Mouse (Mus musculus): Measurements from ENCODE around the gene Cbx8. TPM values are rescaled to one million over a fixed set of nuclear protein-coding genes. Genes with fewer than 3 reads are reported as not detected.
A peak's percentile ranks its signal among the peaks of the same experiment; 100 is the strongest.

Cbx8 gene
- polyA plus RNA-seq, 1 experiment from 2014 or later = 7.9 TPM

- 72% methylated on average over 3 of the region's 3 CpGs for WGBS
- no peak overlapping the region for H3K9ac ChIP-seq
- H3K27ac ChIP-seq = no peak overlapping the region
- no peaks in the 10 kb centered on the region for H3K27me3 ChIP-seq (replicated peaks)
- H3K4me2 ChIP-seq (replicated peaks) = no peak overlapping the region
- H3K4me3 ChIP-seq (replicated peaks) = no peak overlapping the region
- H3K4me1 ChIP-seq (replicated peaks) = peaks cover 12% of the 10 kb centered on the region; the same call in 1 of the 2 replicates
- no peak for ATAC-seq
- no peaks in the 10 kb centered on the region for H3K9me3 ChIP-seq
- H3K36me3 ChIP-seq = no peaks in the 10 kb centered on the region
Observed at GRCm38 (mm10) chr11:119006462-119006861, 34.3 kb downstream of the Cbx8 start.

GRCm38 (mm10) chr11:119005547-119006275 lies 35.1 kb downstream of the Cbx8 start:
- H3K9me3 ChIP-seq = no peaks in the 10 kb centered on the region
- ATAC-seq = no peak

GRCm38 (mm10) chr11:119001493-119002128 lies 39.2 kb downstream of the Cbx8 start:
- no peak overlapping the region for H3K4me3 ChIP-seq (replicated peaks)
- H3K4me1 ChIP-seq (replicated peaks) = peaks cover 13% of the 10 kb centered on the region
- no peaks in the 10 kb centered on the region for H3K9me3 ChIP-seq
- 68% methylated on average over 4 of the region's 4 CpGs for WGBS
- no peak overlapping the region for H3K27ac ChIP-seq
- H3K9ac ChIP-seq = no peak overlapping the region
- no peak for ATAC-seq
- H3K36me3 ChIP-seq = no peaks in the 10 kb centered on the region
- H3K4me2 ChIP-seq (replicated peaks) = no peak overlapping the region
- H3K27me3 ChIP-seq (replicated peaks) = peaks cover 16% of the 10 kb centered on the region

More at GRCm38 (mm10) chr11:119005547-119006275, 35.1 kb downstream of the Cbx8 start:
- Histone ChIP-seq H3K27ac (no peak overlapping the region), H3K4me1 (replicated peaks) (peaks cover 12% of the 10 kb centered on the region; the same call in 1 of the 2 replicates), H3K27me3 (replicated peaks) (no peaks in the 10 kb centered on the region), H3K4me2 (replicated peaks) (no peak overlapping the region), H3K4me3 (replicated peaks) (no peak overlapping the region), H3K9ac (no peak overlapping the region), H3K36me3 (no peaks in the 10 kb centered on the region)
- WGBS = 89% methylated on average over 10 of the region's 10 CpGs

DNA sequence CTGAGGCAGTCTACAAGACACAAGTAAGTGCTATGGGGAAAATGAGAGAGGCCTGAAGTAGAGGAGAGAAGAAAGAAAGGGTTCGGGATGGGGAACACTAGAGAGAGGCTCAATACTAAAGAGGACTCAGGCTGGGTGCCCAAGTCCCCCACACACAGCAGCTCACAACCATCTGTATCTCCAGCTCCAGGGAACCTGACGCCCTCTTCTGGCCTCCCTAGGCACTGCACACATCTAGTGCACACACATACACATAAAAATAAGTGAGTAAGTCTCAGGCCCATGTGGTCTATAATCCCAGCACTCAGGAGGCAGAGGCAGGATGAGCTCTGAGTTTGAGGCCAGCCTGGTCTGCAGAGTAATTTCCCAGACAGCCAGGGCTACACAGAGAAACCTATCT lies 39.9 kb downstream of the Cbx8 start:
- 70% methylated on average over 2 of the region's 2 CpGs for WGBS
- Histone ChIP-seq H3K27me3 (replicated peaks) (peaks cover 16% of the 10 kb centered on the region), H3K4me2 (replicated peaks) (no peak overlapping the region), H3K4me1 (replicated peaks) (peaks cover 13% of the 10 kb centered on the region), H3K27ac (no peak overlapping the region), H3K9me3 (no peaks in the 10 kb centered on the region), H3K9ac (no peak overlapping the region), H3K4me3 (replicated peaks) (no peak overlapping the region), H3K36me3 (no peaks in the 10 kb centered on the region)
- no peak for ATAC-seq

DNA sequence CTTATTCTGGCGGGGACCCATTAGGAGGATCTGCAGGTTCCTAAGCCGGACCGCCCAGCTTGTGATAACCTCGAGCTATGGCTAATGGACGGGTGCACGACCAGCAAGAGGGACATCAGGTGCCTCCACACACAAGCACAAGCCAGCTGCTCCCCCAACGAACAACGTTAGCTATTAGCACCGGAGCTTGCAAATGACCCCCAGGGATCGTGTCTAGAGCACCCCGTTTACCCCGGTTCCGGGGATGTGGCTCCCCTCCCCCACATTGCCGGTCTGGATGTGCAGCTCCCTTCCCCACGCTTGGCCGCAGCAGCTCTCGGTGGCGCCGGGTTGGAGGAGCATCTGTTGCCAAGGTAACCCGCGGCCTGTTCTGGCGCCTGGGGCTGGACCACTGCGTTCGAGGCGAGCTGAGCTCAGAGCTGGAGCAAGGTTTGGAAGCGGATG lies 41.4 kb downstream of the Cbx8 start:
- ATAC-seq = no peak
- peaks cover 16% of the 10 kb centered on the region for H3K4me1 ChIP-seq (replicated peaks)
- H3K27me3 ChIP-seq (replicated peaks) = peaks cover 16% of the 10 kb centered on the region
- H3K4me3 ChIP-seq (replicated peaks) = no peak overlapping the region
- H3K9ac ChIP-seq = no peak overlapping the region
- no peak overlapping the region for H3K27ac ChIP-seq
- no peaks in the 10 kb centered on the region for H3K36me3 ChIP-seq
- WGBS = 7% methylated on average over 26 of the region's 26 CpGs
- H3K4me2 ChIP-seq (replicated peaks) = peak overlapping the region; percentile 50; the same call in 1 of the 2 replicates
- H3K9me3 ChIP-seq = no peaks in the 10 kb centered on the region

- peak; percentile 48; the same call in 1 of the 2 replicates for ATAC-seq
Observed at GRCm38 (mm10) chr11:118998540-118999265, 42.1 kb downstream of the Cbx8 start.

GRCm38 (mm10) chr11:118997182-118997581 lies 43.6 kb downstream of the Cbx8 start:
- peaks cover 16% of the 10 kb centered on the region for H3K4me1 ChIP-seq (replicated peaks)
- 55% methylated on average over 3 of the region's 3 CpGs for WGBS
- peaks cover 16% of the 10 kb centered on the region for H3K27me3 ChIP-seq (replicated peaks)
- no peak for ATAC-seq
- no peak overlapping the region for H3K27ac ChIP-seq
- H3K9me3 ChIP-seq = no peaks in the 10 kb centered on the region
- H3K9ac ChIP-seq = no peak overlapping the region
- H3K4me3 ChIP-seq (replicated peaks) = no peak overlapping the region
- H3K4me2 ChIP-seq (replicated peaks) = no peak overlapping the region
- no peaks in the 10 kb centered on the region for H3K36me3 ChIP-seq

More at GRCm38 (mm10) chr11:118998540-118999265, 42.1 kb downstream of the Cbx8 start:
- Histone ChIP-seq H3K4me1 (replicated peaks) (peaks cover 16% of the 10 kb centered on the region), H3K4me2 (replicated peaks) (peak overlapping the region; percentile 50), H3K27ac (no peak overlapping the region), H3K9ac (no peak overlapping the region), H3K36me3 (no peaks in the 10 kb centered on the region), H3K27me3 (replicated peaks) (peaks cover 16% of the 10 kb centered on the region), H3K4me3 (replicated peaks) (0 out of 2 replicates have a peak overlapping the region, but pooled peaks have one; percentile 15), H3K9me3 (no peaks in the 10 kb centered on the region)
- WGBS = 12% methylated on average over 30 of the region's 30 CpGs

DNA sequence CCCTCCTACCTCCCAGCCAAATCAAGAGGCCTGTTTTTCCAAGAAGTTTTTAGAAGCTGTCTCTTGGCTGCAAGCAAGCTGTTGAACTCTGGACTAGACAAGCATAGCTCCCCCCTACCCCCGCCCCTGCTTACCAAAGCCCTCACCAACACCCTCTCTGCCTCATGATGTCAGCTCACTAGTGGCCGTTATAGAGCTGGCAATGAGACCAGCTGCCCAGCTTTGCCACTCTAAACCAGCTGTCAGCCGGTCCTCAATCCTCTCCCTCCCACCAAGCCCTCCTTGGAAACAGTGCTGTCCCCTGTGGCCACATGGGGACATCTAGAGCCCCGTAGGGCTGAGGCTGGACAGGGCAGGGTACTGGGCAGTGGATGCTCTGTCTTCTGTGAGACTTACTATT lies 45.3 kb downstream of the Cbx8 start:
- no peaks in the 10 kb centered on the region for H3K36me3 ChIP-seq
- H3K27ac ChIP-seq = no peak overlapping the region
- no peak overlapping the region for H3K9ac ChIP-seq
- H3K27me3 ChIP-seq (replicated peaks) = peaks cover 16% of the 10 kb centered on the region
- 38% methylated on average over 4 of the region's 4 CpGs for whole genome bisulfite sequencing
- peaks cover 16% of the 10 kb centered on the region for H3K4me1 ChIP-seq (replicated peaks)
- ATAC-seq = no peak
- H3K4me2 ChIP-seq (replicated peaks) = no peak overlapping the region
- H3K9me3 ChIP-seq = no peaks in the 10 kb centered on the region
- no peak overlapping the region for H3K4me3 ChIP-seq (replicated peaks)

DNA sequence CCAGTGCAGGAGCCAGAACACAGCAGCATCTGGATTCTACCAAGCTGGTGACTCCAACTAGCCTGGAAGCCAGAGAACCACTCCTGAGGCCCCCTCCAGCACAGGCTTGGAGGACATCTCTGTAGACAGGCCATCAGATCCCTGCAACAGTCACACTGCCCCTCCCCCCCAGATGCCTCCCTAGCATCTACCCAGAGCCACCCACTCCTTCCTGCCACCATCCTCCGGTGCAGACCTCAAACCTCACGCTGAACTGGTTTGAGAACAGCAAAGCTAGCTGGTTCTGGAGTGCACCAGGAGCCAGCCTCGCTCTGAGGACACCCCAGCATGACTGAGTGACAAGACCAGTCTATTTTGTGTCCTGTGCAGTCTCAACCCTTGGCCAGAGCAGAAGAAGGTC lies 48.0 kb downstream of the Cbx8 start:
- H3K9me3 ChIP-seq = no peaks in the 10 kb centered on the region
- H3K27me3 ChIP-seq (replicated peaks) = no peaks in the 10 kb centered on the region
- H3K4me3 ChIP-seq (replicated peaks) = no peak overlapping the region
- H3K4me1 ChIP-seq (replicated peaks) = peaks cover 3% of the 10 kb centered on the region; the same call in 1 of the 2 replicates
- H3K36me3 ChIP-seq = no peaks in the 10 kb centered on the region
- H3K4me2 ChIP-seq (replicated peaks) = no peak overlapping the region
- no peak overlapping the region for H3K27ac ChIP-seq
- ATAC-seq = no peak
- no peak overlapping the region for H3K9ac ChIP-seq
- 64% methylated on average over 3 of the region's 3 CpGs for WGBS

DNA sequence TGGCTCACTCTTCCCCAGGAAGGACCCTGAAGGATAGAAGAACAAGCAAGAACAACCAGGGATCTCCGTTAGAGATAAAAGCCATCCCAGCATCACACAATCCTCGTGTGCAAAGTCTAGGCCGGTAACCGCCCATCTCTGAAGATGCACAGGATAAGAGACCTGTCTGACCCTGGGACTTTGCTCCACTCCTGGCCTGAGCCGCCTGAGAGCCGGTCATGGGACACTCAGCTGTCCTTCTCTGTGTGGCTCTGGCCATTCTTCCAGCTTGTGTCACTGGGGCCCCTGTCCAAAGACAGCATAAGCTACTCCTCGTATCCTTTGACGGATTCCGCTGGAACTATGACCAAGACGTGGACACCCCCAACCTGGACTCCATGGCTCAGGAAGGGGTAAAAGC lies 52.8 kb downstream of the Cbx8 start, which contains the start of gene Enpp7:
Gene Enpp7, plus strand, starts transcription at position 190 of the 400 bp plus-strand sequence.
- no peaks in the 10 kb centered on the region for H3K9me3 ChIP-seq
- no peaks in the 10 kb centered on the region for H3K36me3 ChIP-seq
- H3K9ac ChIP-seq = no peak within 1 kb of the TSS
- 90% methylated on average over 10 of the region's 10 CpGs for WGBS
- no peaks in the 10 kb centered on the region for H3K27me3 ChIP-seq (replicated peaks)
- no peaks in the 10 kb centered on the region for H3K4me1 ChIP-seq (replicated peaks)
- H3K27ac ChIP-seq = no peak within 1 kb of the TSS
- H3K4me2 ChIP-seq (replicated peaks) = no peak within 1 kb of the TSS
- no peak within 1 kb of the TSS for H3K4me3 ChIP-seq (replicated peaks)
- no peak for ATAC-seq

All from intestine, embryonic 15.5 days (tissue).